Mouse (Mus musculus) liver, embryonic 14.5 days (tissue): ENCODE measurements around the gene Spata3.

Experiments
- CTCF ChIP-seq: IDR thresholded peaks from 2 replicates; pipeline ENCODE4 v1.5.1; 2016; ENCODE audit warnings: antibody characterized with exemption, low read depth, control low read depth
- EP300 ChIP-seq: IDR thresholded peaks from 2 replicates; pipeline ENCODE4 v1.6.1; 2016; ENCODE audit warnings: antibody characterized with exemption, low read depth

- peak; percentile 97 for TF ChIP-seq CTCF
- no peak for TF ChIP-seq EP300
Observed at GRCm38 (mm10) chr1:86058856-86059769, 42.5 kb downstream of the Spata3 start.
